Mouse (Mus musculus) thymus, postnatal 0 days (tissue): Measurements from ENCODE around the gene Gm42669. TPM values are rescaled to one million over a fixed set of nuclear protein-coding genes. Genes with fewer than 3 reads are reported as not detected.

Source experiments
- DNase-seq: peaks from one replicate; pipeline ENCODE4 v3.0.0-alpha.2; 2015; ENCODE audit warnings: low spot score
- polyA plus RNA-seq: library from polyadenylated mRNA; unstranded; fragments of >200 nt; fragmentation: Nextera tagmentation; extraction: Ambion mirVana; gene quantifications from 2 replicates; pipeline ENCODE4 v1.2.1, GENCODE M21; 2015

Gm42669 gene
- polyA plus RNA-seq, 1 experiment from 2014 or later, result 0.27 TPM

- no peak for DNase-seq
These were observed 14.0 kb downstream of the Gm42669 start for GRCm38 (mm10) chr5:107521386-107521785.

- no peak for DNase-seq
These were observed 14.5 kb downstream of the Gm42669 start for GRCm38 (mm10) chr5:107521897-107522296.

GRCm38 (mm10) chr5:107524281-107524680, 16.9 kb downstream of the Gm42669 start:
- peak; percentile 48 for DNase-seq

GRCm38 (mm10) chr5:107528856-107529255, 21.4 kb downstream of the Gm42669 start:
- no peak for DNase-seq

GRCm38 (mm10) chr5:107533590-107533989, 26.2 kb downstream of the Gm42669 start:
- DNase-seq, result no peak

GRCm38 (mm10) chr5:107534581-107534980, 27.2 kb downstream of the Gm42669 start, which contains the start of gene 1700028K03Rik:
Gene 1700028K03Rik, plus strand, starts transcription at chr5:107534709.
- DNase-seq, result no peak

- DNase-seq, result no peak
These were observed 34.3 kb downstream of the Gm42669 start for GRCm38 (mm10) chr5:107541696-107542095.

GRCm38 (mm10) chr5:107545927-107546326, 38.5 kb downstream of the Gm42669 start:
- DNase-seq, result peak; percentile 45

- no peak for DNase-seq
These were observed 40.5 kb downstream of the Gm42669 start for GRCm38 (mm10) chr5:107547955-107548354.

- no peak for DNase-seq
These were observed 41.0 kb downstream of the Gm42669 start for GRCm38 (mm10) chr5:107548444-107548843.

- no peak for DNase-seq
These were observed 46.9 kb downstream of the Gm42669 start for GRCm38 (mm10) chr5:107554336-107554735.

GRCm38 (mm10) chr5:107556969-107557368, 49.5 kb downstream of the Gm42669 start:
- DNase-seq, result no peak

- no peak for DNase-seq
These were observed 61.7 kb downstream of the Gm42669 start for GRCm38 (mm10) chr5:107569148-107569547.

GRCm38 (mm10) chr5:107597301-107598077, 90.1 kb downstream of the Gm42669 start, which contains the start of the genes Rpap2 and Glmn:
Gene Rpap2, plus strand, starts transcription at chr5:107597373.
Gene Glmn, minus strand, starts transcription at chr5:107597888.
- DNase-seq, result peak; percentile 85

- DNase-seq, result peak; percentile 21
These were observed 91.0 kb downstream of the Gm42669 start for GRCm38 (mm10) chr5:107598380-107598779.

GRCm38 (mm10) chr5:107611224-107611623, 103.8 kb downstream of the Gm42669 start:
- peak; percentile 82 for DNase-seq

GRCm38 (mm10) chr5:107617986-107618385, 110.6 kb downstream of the Gm42669 start:
- DNase-seq, result no peak

GRCm38 (mm10) chr5:107621327-107621726, 113.9 kb downstream of the Gm42669 start:
- no peak for DNase-seq

Other genes with a start within 250 kb of the Gm42669 start
- 10.1 and 11.5 TPM in 2 replicates for gene Tgfbr3, start 218.0 kb upstream of the Gm42669 start, polyA plus RNA-seq
- gene Brdt, start 176.5 kb upstream of the Gm42669 start, polyA plus RNA-seq, result 2.7 and 3.5 TPM in 2 replicates
- 1.6 and 2.3 TPM in 2 replicates for gene Ephx4, start 104.9 kb upstream of the Gm42669 start, polyA plus RNA-seq
- gene Lpcat2b, start 76.1 kb upstream of the Gm42669 start, polyA plus RNA-seq, result not detected in 2 replicates
- 10.0 and 10.8 TPM in 2 replicates for gene Btbd8, start 69.6 kb upstream of the Gm42669 start, polyA plus RNA-seq
- gene 1700028K03Rik, start 27.1 kb downstream of the Gm42669 start, polyA plus RNA-seq, result 0.03 and 0.09 TPM in 2 replicates
- gene Rpap2, start 89.8 kb downstream of the Gm42669 start, polyA plus RNA-seq, result 20.2 and 22.7 TPM in 2 replicates
- gene Glmn, start 90.3 kb downstream of the Gm42669 start, polyA plus RNA-seq, result 23.6 and 28.4 TPM in 2 replicates
- gene Gfi1, start 218.4 kb downstream of the Gm42669 start, polyA plus RNA-seq, result 39.4 and 42.8 TPM in 2 replicates